Mouse (Mus musculus) midbrain, embryonic 16.5 days (tissue): Measurements from ENCODE around the gene Krt78. TPM values are rescaled to one million over a fixed set of nuclear protein-coding genes. Genes with fewer than 3 reads are reported as not detected.

Experiments
- ATAC-seq: fragments of 200-750 bp; cut with Nextera tagmentation; 2 replicates; pipeline ENCODE4 v1.8.0; 2017; ENCODE audit warnings: moderate TSS enrichment
- H3K27ac ChIP-seq: fragments of 300-500 bp; sonication (generic); 2 replicates; pipeline ENCODE4 v1.5.1; 2014; ENCODE audit warnings: mild to moderate bottlenecking, low read length, mixed read lengths
- H3K27me3 ChIP-seq: fragments of 300-500 bp; sonication (generic); 2 replicates; pipeline ENCODE4 v1.6.1; 2014; ENCODE audit warnings: low read depth, low read length, mixed read lengths; ENCODE audit not compliant: control insufficient read depth, insufficient read depth
- H3K36me3 ChIP-seq: fragments of 300-500 bp; sonication (generic); 2 replicates; pipeline ENCODE4 v1.6.1; 2014; ENCODE audit warnings: mild to moderate bottlenecking, low read length, moderate library complexity, mixed read lengths; ENCODE audit not compliant: control insufficient read depth, insufficient read depth
- H3K4me1 ChIP-seq: fragments of 300-500 bp; sonication (generic); 2 replicates; pipeline ENCODE4 v1.6.1; 2014; ENCODE audit warnings: mild to moderate bottlenecking, low read length, mixed read lengths; ENCODE audit not compliant: control insufficient read depth, insufficient read depth
- H3K4me2 ChIP-seq: fragments of 300-500 bp; sonication (generic); 2 replicates; pipeline ENCODE4 v1.6.1; 2014; ENCODE audit warnings: mild to moderate bottlenecking, low read length, mixed read lengths
- H3K4me3 ChIP-seq: fragments of 300-500 bp; sonication (generic); 2 replicates; pipeline ENCODE4 v1.5.1; 2014; ENCODE audit warnings: low read depth, mild to moderate bottlenecking, low read length, moderate library complexity, mixed read lengths
- H3K9ac ChIP-seq: fragments of 300-500 bp; sonication (generic); 2 replicates; pipeline ENCODE4 v1.6.1; 2014; ENCODE audit warnings: low read depth, low read length, mixed read lengths
- H3K9me3 ChIP-seq: fragments of 300-500 bp; sonication (generic); replicated peaks from 2 replicates; pipeline ENCODE4 v1.6.1; 2014; ENCODE audit warnings: mild to moderate bottlenecking, low read length, mixed read lengths; ENCODE audit not compliant: control insufficient read depth, poor library complexity, severe bottlenecking
- WGBS: fragments of 180-500 bp; shearing (Covaris S2); extraction: QIAGEN DNeasy Blood & Tissue Kit; methylation state at CpG from one replicate; pipeline ENCODE4 v1.1.7; 2014; 5-methylcytosine and 5-hydroxymethylcytosine counted together
- polyA plus RNA-seq: library from polyadenylated mRNA; unstranded; fragments of >200 nt; fragmentation: Nextera tagmentation; extraction: Ambion mirVana; gene quantifications from 2 replicates; pipeline ENCODE4 v1.2.1, GENCODE M21; 2015

Gene Krt78
- polyA plus RNA-seq, 1 experiment from 2014 or later, result not detected

GRCm38 (mm10) chr15:101990946-101991345 is 36.9 kb upstream of the Krt78 start:
- H3K9me3 ChIP-seq, result no peaks in the 10 kb centered on the region
- no peaks in the 10 kb centered on the region for H3K4me1 ChIP-seq
- no peak overlapping the region for H3K27ac ChIP-seq
- peaks cover 6% of the 10 kb centered on the region; the same call in 1 of the 2 replicates for H3K27me3 ChIP-seq
- H3K4me3 ChIP-seq, result no peak overlapping the region
- WGBS, result 89% methylated on average over 6 of the region's 6 CpGs
- no peak for ATAC-seq
- no peaks in the 10 kb centered on the region for H3K36me3 ChIP-seq
- H3K9ac ChIP-seq, result no peak overlapping the region
- no peak overlapping the region for H3K4me2 ChIP-seq

- Histone ChIP-seq H3K36me3 (no peaks in the 10 kb centered on the region), H3K9me3 (no peaks in the 10 kb centered on the region), H3K9ac (no peak overlapping the region), H3K4me2 (no peak overlapping the region), H3K27ac (no peak overlapping the region), H3K27me3 (peaks cover 6% of the 10 kb centered on the region; the same call in 1 of the 2 replicates), H3K4me1 (no peaks in the 10 kb centered on the region; the same call in 1 of the 2 replicates), H3K4me3 (no peak overlapping the region)
- no peak for ATAC-seq
- WGBS, result 70% methylated on average over 8 of the region's 8 CpGs
Observed at GRCm38 (mm10) chr15:101988714-101989113, 34.6 kb upstream of the Krt78 start.

GRCm38 (mm10) chr15:101988119-101988518 is 34.0 kb upstream of the Krt78 start:
- Histone ChIP-seq H3K4me2 (no peak overlapping the region), H3K36me3 (no peaks in the 10 kb centered on the region), H3K27me3 (peaks cover 6% of the 10 kb centered on the region; the same call in 1 of the 2 replicates), H3K9me3 (no peaks in the 10 kb centered on the region), H3K27ac (no peak overlapping the region), H3K4me3 (no peak overlapping the region), H3K9ac (no peak overlapping the region), H3K4me1 (no peaks in the 10 kb centered on the region; the same call in 1 of the 2 replicates)
- WGBS, result 0% methylated on average over 10 of the region's 10 CpGs
- no peak for ATAC-seq

GRCm38 (mm10) chr15:101984746-101985145 is 30.7 kb upstream of the Krt78 start:
- H3K4me2 ChIP-seq, result no peak overlapping the region; the same call in 1 of the 2 replicates
- no peaks in the 10 kb centered on the region for H3K27me3 ChIP-seq
- no peaks in the 10 kb centered on the region; the same call in 1 of the 2 replicates for H3K4me1 ChIP-seq
- no peaks in the 10 kb centered on the region for H3K9me3 ChIP-seq
- H3K4me3 ChIP-seq, result no peak overlapping the region
- no peak for ATAC-seq
- no peaks in the 10 kb centered on the region for H3K36me3 ChIP-seq
- H3K9ac ChIP-seq, result 0 out of 2 replicates have a peak overlapping the region, but pooled peaks have one; percentile 2
- WGBS, result 20% methylated on average over 6 of the region's 6 CpGs
- H3K27ac ChIP-seq, result no peak overlapping the region; the same call in 1 of the 2 replicates

- Histone ChIP-seq H3K4me3 (peak overlapping the region; percentile 29), H3K9ac (peak overlapping the region; percentile 42; the same call in 1 of the 2 replicates), H3K36me3 (no peaks in the 10 kb centered on the region), H3K4me2 (peak overlapping the region; percentile 53), H3K4me1 (no peaks in the 10 kb centered on the region; the same call in 1 of the 2 replicates), H3K27me3 (no peaks in the 10 kb centered on the region), H3K9me3 (no peaks in the 10 kb centered on the region), H3K27ac (peak overlapping the region; percentile 78)
- peak; percentile 97 for ATAC-seq
- WGBS, result 2% methylated on average over 15 of the region's 15 CpGs
Observed at GRCm38 (mm10) chr15:101983949-101984601, 30.0 kb upstream of the Krt78 start.

GRCm38 (mm10) chr15:101983315-101983948 is 29.3 kb upstream of the Krt78 start:
- peak overlapping the region; percentile 53 for H3K4me2 ChIP-seq
- peak overlapping the region; percentile 42; the same call in 1 of the 2 replicates for H3K9ac ChIP-seq
- H3K27me3 ChIP-seq, result no peaks in the 10 kb centered on the region
- no peak overlapping the region; the same call in 1 of the 2 replicates for H3K4me3 ChIP-seq
- WGBS, result 85% methylated on average over 13 of the region's 13 CpGs
- peak overlapping the region; percentile 78 for H3K27ac ChIP-seq
- H3K36me3 ChIP-seq, result no peaks in the 10 kb centered on the region
- no peak for ATAC-seq
- no peaks in the 10 kb centered on the region; the same call in 1 of the 2 replicates for H3K4me1 ChIP-seq
- no peaks in the 10 kb centered on the region for H3K9me3 ChIP-seq

- Histone ChIP-seq H3K27ac (no peak overlapping the region), H3K36me3 (no peaks in the 10 kb centered on the region), H3K9me3 (no peaks in the 10 kb centered on the region), H3K4me2 (no peak overlapping the region), H3K9ac (no peak overlapping the region), H3K4me1 (peaks cover 5% of the 10 kb centered on the region), H3K4me3 (no peak overlapping the region), H3K27me3 (no peaks in the 10 kb centered on the region)
- WGBS, result 81% methylated on average over 6 of the region's 6 CpGs
- ATAC-seq, result no peak
Observed at GRCm38 (mm10) chr15:101980849-101981248, 26.8 kb upstream of the Krt78 start.

GRCm38 (mm10) chr15:101977043-101977726 is 23.1 kb upstream of the Krt78 start:
- ATAC-seq, result peak; percentile 69
- Histone ChIP-seq H3K9ac (peak overlapping the region; percentile 78), H3K27ac (no peak overlapping the region), H3K27me3 (no peaks in the 10 kb centered on the region), H3K4me3 (peak overlapping the region; percentile 43), H3K4me2 (peak overlapping the region; percentile 88), H3K9me3 (no peaks in the 10 kb centered on the region), H3K4me1 (peaks cover 7% of the 10 kb centered on the region), H3K36me3 (no peaks in the 10 kb centered on the region)
- 2% methylated on average over 38 of the region's 39 CpGs for WGBS
